Comparison of ENCODE assay signal across 8 mouse cellular contexts in genomic region chr8:122500856-122501255, GRCm38 (mm10). TPM values are rescaled to one million over a fixed set of nuclear protein-coding genes. Genes with fewer than 3 reads are reported as not detected.
A peak's percentile ranks its signal among the peaks of the same experiment; 100 is the strongest.
DNase-seq lines count a peak whose midpoint lies in the region; ATAC-seq and TF ChIP-seq lines count a peak whose summit lies in the region.

No protein-coding gene starts in this region.

- H3K4me1 ChIP-seq in E14TG2a.4 (replicated peaks; ENCODE audit: low read depth, low read length) = peaks cover 53% of the 10 kb centered on the region
- peaks cover 17% of the 10 kb centered on the region; the same call in 1 of the 2 replicates for H3K4me1 ChIP-seq in forebrain, embryonic 10.5 days
- no peaks in the 10 kb centered on the region for H3K4me1 ChIP-seq in lung, embryonic 14.5 days (ENCODE audit: insufficient read depth)
- no peaks in the 10 kb centered on the region; the same call in 1 of the 2 replicates for H3K4me1 ChIP-seq in thymus, adult 2 months (replicated peaks; ENCODE audit: control insufficient read depth, insufficient read depth, low read length)

- no peak overlapping the region for H3K4me3 ChIP-seq in E14TG2a.4 (replicated peaks; ENCODE audit: low read length)
- no peak overlapping the region for H3K4me3 ChIP-seq in forebrain, embryonic 10.5 days
- H3K4me3 ChIP-seq in layer of hippocampus, adult 2 months = no peak overlapping the region
- no peak overlapping the region for H3K4me3 ChIP-seq in lung, embryonic 14.5 days (ENCODE audit: low read depth, low read length)
- H3K4me3 ChIP-seq in thymus, adult 2 months (ENCODE audit: control insufficient read depth, insufficient read depth, low read length) = no peak overlapping the region

- no peak overlapping the region for H3K4me2 ChIP-seq in lung, embryonic 14.5 days

- DNase-seq in brain, embryonic 14.5 days (ENCODE audit: low read depth) = peak; percentile 86
- DNase-seq in forebrain, embryonic 10.5 days (ENCODE audit: extremely low spot score, low spot score) = peak; percentile 78
- peak; percentile 80 to 89 for DNase-seq in heart, postnatal 14 days
- peak; percentile 49 to 79 for DNase-seq in layer of hippocampus, adult 2 months (ENCODE audit: low spot score in 2 of 2)
- DNase-seq in lung, embryonic 14.5 days = peak; percentile 96
- DNase-seq in ovary, postnatal 14 days (ENCODE audit: low spot score) = peak; percentile 83
- DNase-seq in thymus, adult 2 months = peak; percentile 76

- H3K9me3 ChIP-seq in E14TG2a.4 (ENCODE audit: low read length) = no peaks in the 10 kb centered on the region
- no peaks in the 10 kb centered on the region for H3K9me3 ChIP-seq in forebrain, embryonic 10.5 days
- H3K9me3 ChIP-seq in lung, embryonic 14.5 days (ENCODE audit: low read depth, low read length) = no peaks in the 10 kb centered on the region

- TF ChIP-seq POLR2A in brain, embryonic 14.5 days (IDR thresholded peaks at IDR 0.05; ENCODE audit: borderline replicate concordance, extremely low read depth, insufficient read depth, insufficient read length, poor library complexity, severe bottlenecking) = no peak
- TF ChIP-seq POLR2A in thymus, adult 2 months (IDR thresholded peaks at IDR 0.05; ENCODE audit: control insufficient read depth, extremely low read depth, insufficient read depth, low read length, poor library complexity) = no peak

- no peak overlapping the region for H3K27ac ChIP-seq in forebrain, embryonic 10.5 days
- H3K27ac ChIP-seq in layer of hippocampus, adult 2 months = no peak overlapping the region
- H3K27ac ChIP-seq in lung, embryonic 14.5 days (ENCODE audit: low read depth) = no peak overlapping the region
- no peak overlapping the region for H3K27ac ChIP-seq in thymus, adult 2 months (ENCODE audit: control insufficient read depth, insufficient read depth, low read length)

- peaks cover 91% of the 10 kb centered on the region for H3K36me3 ChIP-seq in E14TG2a.4 (ENCODE audit: insufficient read depth, low read length)
- H3K36me3 ChIP-seq in forebrain, embryonic 10.5 days (replicated peaks) = peaks cover 38% of the 10 kb centered on the region
- peaks cover 74% of the 10 kb centered on the region for H3K36me3 ChIP-seq in lung, embryonic 14.5 days (ENCODE audit: insufficient read depth)
- H3K36me3 ChIP-seq in thymus, adult 2 months (ENCODE audit: control insufficient read depth, insufficient read depth, low read length) = no peaks in the 10 kb centered on the region

- intact Hi-C loops in heart, postnatal 14 days (cut with DNase I) = loop anchor here (1.0 to 10.0 kb wide), 4 partner anchors 50 to 330 kb away; partner anchors contain the start of gene Piezo1

- ATAC-seq in lung, embryonic 14.5 days (ENCODE audit: insufficient read depth) = peak; percentile 70

- no peaks in the 10 kb centered on the region for H3K27me3 ChIP-seq in E14TG2a.4 (ENCODE audit: insufficient read depth, low read length)
- no peaks in the 10 kb centered on the region for H3K27me3 ChIP-seq in forebrain, embryonic 10.5 days (ENCODE audit: poor library complexity, severe bottlenecking)
- H3K27me3 ChIP-seq in lung, embryonic 14.5 days (ENCODE audit: insufficient read depth, low read length) = no peaks in the 10 kb centered on the region
- H3K27me3 ChIP-seq in thymus, adult 2 months (ENCODE audit: control insufficient read depth, insufficient read depth, low read length) = no peaks in the 10 kb centered on the region

- no peak overlapping the region for H3K9ac ChIP-seq in lung, embryonic 14.5 days

- TF ChIP-seq CTCF in E14TG2a.4 (conservative IDR thresholded peaks at IDR 0.05; ENCODE audit: low read length) = peak; percentile 88
- TF ChIP-seq CTCF in brain, embryonic 14.5 days (IDR thresholded peaks at IDR 0.05; ENCODE audit: borderline replicate concordance, extremely low read depth, insufficient read depth, insufficient read length) = peak; percentile 88
- TF ChIP-seq CTCF in layer of hippocampus, adult 2 months (conservative IDR thresholded peaks at IDR 0.05) = peak; percentile 98
- peak; percentile 97 for TF ChIP-seq CTCF in lung, embryonic 14.5 days (IDR thresholded peaks at IDR 0.05; ENCODE audit: low read depth)
- TF ChIP-seq CTCF in thymus, adult 2 months (IDR thresholded peaks at IDR 0.05; ENCODE audit: borderline replicate concordance, control insufficient read depth, extremely low read depth, insufficient read depth, low read length, poor library complexity) = peak; percentile 84; the same call in 1 of the 2 replicates

- WGBS in forebrain, embryonic 10.5 days = 40% methylated on average over 10 of the region's 10 CpGs
- WGBS in lung, embryonic 14.5 days = 36% methylated on average over 10 of the region's 10 CpGs
- 43% methylated on average over 10 of the region's 10 CpGs for WGBS in thymus, adult 2 months

RNA-seq across cellular contexts. Expression of gene Ctu2, which starts 24.9 kb away (rescaled TPM):
- 58.5 and 74.9 TPM in 2 replicates for polyA plus RNA-seq in brain, embryonic 14.5 days (2012; rRNA removed)
- polyA plus RNA-seq in forebrain, embryonic 10.5 days (2016; fragmentation: Nextera tagmentation; extraction: Ambion mirVana) = 84.7 and 89.1 TPM in 2 replicates
- total RNA-seq in heart, postnatal 14 days (2021) = 10 to 100 TPM; 10.8 TPM
- total RNA-seq in layer of hippocampus, adult 2 months (2021) = 10 to 100 TPM; 22.8 to 23.7 TPM
- polyA plus RNA-seq in lung, embryonic 14.5 days (2014; fragmentation: Nextera tagmentation; extraction: Ambion mirVana) = 45.4 and 56.2 TPM in 2 replicates
- polyA plus RNA-seq in thymus, adult 2 months (2012; rRNA removed) = 118 and 136 TPM in 2 replicates

RNA-seq across cellular contexts. Expression of gene Rnf166, which starts 25.0 kb away (rescaled TPM):
- polyA plus RNA-seq in brain, embryonic 14.5 days (2012; rRNA removed) = 59.5 and 80.9 TPM in 2 replicates
- 31.0 and 33.0 TPM in 2 replicates for polyA plus RNA-seq in forebrain, embryonic 10.5 days (2016; fragmentation: Nextera tagmentation; extraction: Ambion mirVana)
- total RNA-seq in heart, postnatal 14 days (2021) = 10 to 100 TPM; 28.7 to 28.9 TPM
- 10 to 100 TPM; 32.7 to 39.5 TPM for total RNA-seq in layer of hippocampus, adult 2 months (2021)
- 34.7 and 37.2 TPM in 2 replicates for polyA plus RNA-seq in lung, embryonic 14.5 days (2014; fragmentation: Nextera tagmentation; extraction: Ambion mirVana)
- polyA plus RNA-seq in thymus, adult 2 months (2012; rRNA removed) = 273 and 296 TPM in 2 replicates

RNA-seq across cellular contexts. Expression of gene Snai3, which starts 40.3 kb away (rescaled TPM):
- not detected in 2 replicates for polyA plus RNA-seq in brain, embryonic 14.5 days (2012; rRNA removed)
- polyA plus RNA-seq in forebrain, embryonic 10.5 days (2016; fragmentation: Nextera tagmentation; extraction: Ambion mirVana) = 0.18 and 0.22 TPM in 2 replicates
- total RNA-seq in heart, postnatal 14 days (2021) = 1 to 10 TPM; 1.1 to 1.6 TPM
- total RNA-seq in layer of hippocampus, adult 2 months (2021) = not detected
- polyA plus RNA-seq in lung, embryonic 14.5 days (2014; fragmentation: Nextera tagmentation; extraction: Ambion mirVana) = 0.87 and 1.3 TPM in 2 replicates
- 47.1 and 51.1 TPM in 2 replicates for polyA plus RNA-seq in thymus, adult 2 months (2012; rRNA removed)

RNA-seq across cellular contexts. Expression of gene Piezo1, which starts 50.3 kb away (rescaled TPM):
- 12.8 and 13.4 TPM in 2 replicates for polyA plus RNA-seq in brain, embryonic 14.5 days (2012; rRNA removed)
- 6.1 and 8.8 TPM in 2 replicates for polyA plus RNA-seq in forebrain, embryonic 10.5 days (2016; fragmentation: Nextera tagmentation; extraction: Ambion mirVana)
- total RNA-seq in heart, postnatal 14 days (2021) = 10 to 100 TPM; 27.2 to 30.2 TPM
- total RNA-seq in layer of hippocampus, adult 2 months (2021) = 1 to 10 TPM; 3.1 to 5.5 TPM
- 26.6 and 27.7 TPM in 2 replicates for polyA plus RNA-seq in lung, embryonic 14.5 days (2014; fragmentation: Nextera tagmentation; extraction: Ambion mirVana)
- 93.6 and 106 TPM in 2 replicates for polyA plus RNA-seq in thymus, adult 2 months (2012; rRNA removed)

RNA-seq across cellular contexts. Expression of gene Mvd, which starts 57.6 kb away (rescaled TPM):
- 60.8 and 63.9 TPM in 2 replicates for polyA plus RNA-seq in brain, embryonic 14.5 days (2012; rRNA removed)
- polyA plus RNA-seq in forebrain, embryonic 10.5 days (2016; fragmentation: Nextera tagmentation; extraction: Ambion mirVana) = 52.1 and 54.2 TPM in 2 replicates
- total RNA-seq in heart, postnatal 14 days (2021) = 1 to 10 TPM; 4.7 to 5.0 TPM
- total RNA-seq in layer of hippocampus, adult 2 months (2021) = 10 to 100 TPM; 16.7 to 17.6 TPM
- 27.1 and 29.5 TPM in 2 replicates for polyA plus RNA-seq in lung, embryonic 14.5 days (2014; fragmentation: Nextera tagmentation; extraction: Ambion mirVana)
- polyA plus RNA-seq in thymus, adult 2 months (2012; rRNA removed) = 25.0 and 26.2 TPM in 2 replicates

Comparison
In these comparisons a context has a peak if more than half of its experiments do, and no peak if none do; other contexts are left out.
1. RNA of gene Snai3, which starts 40.3 kb away (polyA plus RNA-seq): 47.1 to 51.1 TPM in thymus, adult 2 months; 0.87 to 1.3 TPM in lung, embryonic 14.5 days, 0.18 to 0.22 TPM in forebrain, embryonic 10.5 days and not detected in brain, embryonic 14.5 days; every median in the first group is over 10 times any median in the second.
2. Peak in every context shown above with its lines, with median percentiles within 50 percentile points of each other: CTCF ChIP-seq and DNase-seq.